9 mouse cellular contexts compared by ENCODE assay signal in genomic region chr4:130270089-130270488, GRCm38 (mm10). TPM values are rescaled to one million over a fixed set of nuclear protein-coding genes. Genes with fewer than 3 reads are reported as not detected.
DNase-seq lines count a peak whose midpoint lies in the region; TF ChIP-seq lines count a peak whose summit lies in the region.
"Had no signal": no experiment of that assay in that cellular context is flagged by ENCODE, and none has a peak within 500 bp of the region (broad histone marks: within the 10 kb centered on the region; RNA-seq: fewer than 3 reads in every experiment).

No protein-coding gene starts in this region.

- no peak overlapping the region for H3K27ac ChIP-seq in gastrocnemius, adult 2 months
- H3K27ac ChIP-seq: heart, embryonic 13.5 days had no signal

- TF ChIP-seq CTCF in gastrocnemius, adult 2 months (IDR thresholded peaks at IDR 0.05), result no peak

- H3K4me3 ChIP-seq in gastrocnemius, adult 2 months, result no peak overlapping the region
- H3K4me3 ChIP-seq: heart, embryonic 13.5 days had no signal

- intact Hi-C loops in left cerebral cortex, postnatal 4 days (cut with DNase I), result no loop called here
- intact Hi-C loops in gastrocnemius, adult 2 months (cut with DNase I), result no loop called here

- DNase-seq in 416B (ENCODE audit: low read depth), result peak; percentile 81
- DNase-seq in adrenal gland, postnatal 25 days, result peak; percentile 39
- peak; percentile 80 to 84 for DNase-seq in frontal cortex, postnatal 36 days (ENCODE audit: low spot score in 2 of 2)
- DNase-seq in left cerebral cortex, postnatal 4 days, result peak; percentile 81
- DNase-seq in gastrocnemius, adult 8-10 months (ENCODE audit: low spot score in 2 of 2), result no peak
- DNase-seq in testis, postnatal 14 days (ENCODE audit: low spot score), result no peak
- no peak for DNase-seq in gastrocnemius, adult 2 months
- DNase-seq: midbrain, embryonic 14.5 days had no signal

RNA-seq across cellular contexts. Expression of gene Serinc2, which starts 8.9 kb away (rescaled TPM):
- total RNA-seq in adrenal gland, postnatal 25 days (2021), result 0.85 and 0.90 TPM in 2 replicates
- 1 to 10 TPM; 8.5 to 9.2 TPM for total RNA-seq in left cerebral cortex, postnatal 4 days (2021)
- total RNA-seq in gastrocnemius, adult 8-10 months (2022), result 100 to 1,000 TPM in 1 of 4 experiments, 10 to 100 TPM in 3; 73.1 to 119 (median 84.5) TPM
- total RNA-seq in gastrocnemius, adult 2 months (2021), result 10 to 100 TPM; 48.0 to 70.7 TPM

RNA-seq across cellular contexts. Expression of gene Fabp3, which starts 38.3 kb away (rescaled TPM):
- total RNA-seq in adrenal gland, postnatal 25 days (2021), result 44.7 and 45.0 TPM in 2 replicates
- 100 to 1,000 TPM; 192 to 199 TPM for total RNA-seq in left cerebral cortex, postnatal 4 days (2021)
- 1,000 to 10,000 TPM in 1 of 4 experiments, 100 to 1,000 TPM in 3; 564 to 1,027 (median 619) TPM for total RNA-seq in gastrocnemius, adult 8-10 months (2022)
- 1,000 to 10,000 TPM in 1 of 2 experiments, 100 to 1,000 TPM in 1; 551 to 1,329 TPM for total RNA-seq in gastrocnemius, adult 2 months (2021)

RNA-seq across cellular contexts. Expression of gene Gm10570, which starts 38.4 kb away (rescaled TPM):
- not detected in 2 replicates for total RNA-seq in adrenal gland, postnatal 25 days (2021)
- total RNA-seq in left cerebral cortex, postnatal 4 days (2021), result 1 to 10 TPM; 1.0 to 1.7 TPM
- total RNA-seq in gastrocnemius, adult 8-10 months (2022), result under 1 TPM in 1 of 4 experiments, not detected in 3; 0.92 TPM
- total RNA-seq in gastrocnemius, adult 2 months (2021), result under 1 TPM in 1 of 2 experiments, not detected in 1; 0.54 TPM

RNA-seq across cellular contexts. Expression of gene Gm853, which starts 47.9 kb away (rescaled TPM):
- not detected in 2 replicates for total RNA-seq in adrenal gland, postnatal 25 days (2021)
- not detected for total RNA-seq in left cerebral cortex, postnatal 4 days (2021)
- not detected for total RNA-seq in gastrocnemius, adult 8-10 months (2022)
- not detected for total RNA-seq in gastrocnemius, adult 2 months (2021)

Comparison
In these comparisons a context has a peak if more than half of its experiments do, and no peak if none do; other contexts are left out.
1. DNase-seq: peak in 416B (single experiment), adrenal gland, postnatal 25 days (single experiment), frontal cortex, postnatal 36 days (2 of 2) and left cerebral cortex, postnatal 4 days (single experiment); none in gastrocnemius, adult 8-10 months (0 of 2), testis, postnatal 14 days (single experiment) and gastrocnemius, adult 2 months (single experiment).
2. RNA of gene Serinc2, which starts 8.9 kb away (total RNA-seq): 73.1 to 119 TPM in gastrocnemius, adult 8-10 months and 48.0 to 70.7 TPM in gastrocnemius, adult 2 months; 8.5 to 9.2 TPM in left cerebral cortex, postnatal 4 days and 0.85 to 0.90 TPM in adrenal gland, postnatal 25 days; every median in the first group is over 4 times any median in the second.